Mouse (Mus musculus) lung, postnatal 25 days (tissue): ENCODE measurements around the gene Gm498.

Experiments
- DNase-seq: peaks from one replicate; pipeline ENCODE4 v3.0.0; 2022; ENCODE audit warnings: low spot score

Gene Gm498

DNA sequence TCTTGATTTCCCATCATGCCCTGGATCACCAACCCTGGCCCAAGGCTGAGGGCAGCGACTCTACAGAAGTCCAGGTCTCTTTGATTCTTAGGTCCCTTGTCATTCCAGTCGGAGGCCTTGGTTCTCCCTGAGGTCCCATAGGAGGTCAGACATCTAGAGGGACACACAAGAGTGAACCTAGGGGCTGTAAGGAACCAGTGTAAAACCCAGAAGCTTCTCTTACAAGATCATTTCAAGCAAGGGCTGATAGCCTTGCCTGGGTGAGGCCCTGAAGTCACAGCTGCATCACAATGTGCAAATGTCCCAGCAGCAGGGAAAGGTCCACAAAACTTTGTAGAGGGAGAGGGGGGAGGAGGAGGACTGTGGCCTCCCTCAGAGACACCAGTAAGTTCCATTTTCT lies at the start of gene Gm498:
Gene Gm498 (plus strand): TSS at position 301 of the 400 bp plus-strand sequence.
- DNase-seq = no peak

DNA sequence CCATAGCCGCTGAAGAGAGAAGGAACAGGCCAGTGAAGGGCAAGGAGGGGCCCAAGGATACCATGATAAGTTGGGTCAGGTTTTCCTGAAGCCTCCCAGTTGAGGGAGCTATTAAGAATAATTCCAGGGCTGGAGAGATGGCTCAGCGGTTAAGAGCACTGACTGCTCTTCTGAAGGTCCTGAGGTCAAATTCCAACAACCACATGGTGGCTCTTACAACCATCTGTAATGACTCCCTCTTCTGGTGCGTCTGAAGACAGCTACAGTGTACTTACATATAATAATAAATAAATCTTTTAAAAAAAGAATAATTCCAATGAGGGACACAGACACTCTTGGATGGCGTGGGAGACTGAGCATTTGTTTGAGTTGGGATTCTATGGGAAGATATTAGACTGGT lies 47.4 kb upstream of the Gm498 start:
- DNase-seq = no peak

DNA sequence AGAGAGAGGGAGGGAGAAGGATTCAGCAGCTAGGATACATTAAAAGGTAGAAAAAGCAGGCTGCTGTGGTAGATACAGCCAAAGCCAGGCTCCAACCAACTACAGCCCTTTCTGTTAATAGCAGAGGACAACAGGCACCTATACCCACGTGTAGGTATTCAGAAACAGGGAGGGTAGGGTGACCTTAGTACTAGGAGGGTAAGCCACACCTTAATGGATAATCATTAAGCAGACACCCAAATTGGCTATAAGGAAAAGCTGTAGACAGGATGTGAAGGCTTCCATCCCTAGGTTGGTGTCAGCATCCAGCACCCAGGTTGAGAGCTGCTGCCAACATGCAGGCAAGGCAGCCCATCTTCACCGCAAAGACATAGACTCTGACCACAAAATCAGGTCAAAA lies 45.4 kb upstream of the Gm498 start:
- DNase-seq = no peak

DNA sequence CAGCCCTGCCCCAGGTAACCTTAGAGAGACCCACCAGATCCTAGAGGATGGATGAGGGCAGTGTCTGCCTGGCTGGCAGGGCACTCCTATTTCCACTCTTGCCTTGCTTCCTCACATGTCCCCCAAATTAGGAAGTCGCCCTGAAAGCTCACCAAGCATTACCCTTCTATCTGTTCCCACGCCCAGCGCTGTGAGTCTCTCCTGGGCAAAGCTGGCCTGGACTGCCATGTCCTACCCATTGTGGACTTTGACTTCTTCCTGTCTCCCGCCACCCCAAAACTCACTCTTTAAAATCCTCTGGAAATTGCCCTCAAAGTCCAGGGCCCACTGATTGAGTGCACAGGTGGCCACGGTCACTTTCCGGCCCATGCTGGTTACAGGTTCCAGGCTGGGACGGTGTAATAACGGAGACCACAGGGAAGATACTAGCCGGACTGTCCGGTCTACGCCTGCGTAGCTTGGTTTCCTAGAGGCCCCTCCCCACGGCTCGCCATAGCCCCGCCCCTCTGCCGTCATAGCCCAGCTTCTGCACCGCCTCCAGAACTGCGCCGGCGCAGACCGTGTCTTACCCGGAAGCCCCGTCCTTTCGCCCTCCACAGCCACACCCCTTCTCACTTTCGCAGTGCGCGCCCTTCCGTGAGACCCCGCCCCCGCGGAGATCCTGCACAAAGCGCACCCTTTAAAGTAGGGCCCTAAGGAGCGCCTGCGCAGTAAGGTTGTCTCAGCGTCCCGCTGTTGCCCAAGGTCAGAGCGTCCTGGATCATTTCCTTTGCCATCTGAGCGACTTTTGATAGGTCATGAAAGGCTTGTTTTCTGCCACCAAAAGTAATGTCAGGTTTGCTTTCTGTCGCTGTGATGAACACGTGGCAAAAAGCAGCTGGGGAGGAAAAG lies 44.0 kb upstream of the Gm498 start, which contains the start of the genes Nadsyn1 and Dhcr7:
Gene Nadsyn1 (minus strand): TSS at position 475 of the 891 bp plus-strand sequence.
Gene Dhcr7 (plus strand): TSS at position 771 of the 891 bp plus-strand sequence.
- peak; percentile 99 for DNase-seq

DNA sequence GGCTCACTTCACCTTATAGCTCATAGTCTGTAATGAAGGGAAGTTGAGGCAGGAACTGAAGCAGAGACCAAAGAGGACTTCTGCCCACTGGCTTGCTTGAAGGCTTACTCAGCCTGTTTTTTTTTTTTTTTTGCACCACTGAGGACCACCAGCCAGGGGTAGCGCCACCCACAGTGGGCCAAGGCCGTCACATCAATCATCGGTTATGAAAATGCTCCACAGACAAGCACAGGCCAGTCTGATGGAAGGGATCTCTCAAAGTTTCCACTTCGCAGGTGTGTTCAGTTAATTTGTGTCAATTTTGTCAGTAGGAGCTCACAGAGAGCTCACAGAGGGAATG lies 43.4 kb upstream of the Gm498 start:
- DNase-seq = no peak

DNA sequence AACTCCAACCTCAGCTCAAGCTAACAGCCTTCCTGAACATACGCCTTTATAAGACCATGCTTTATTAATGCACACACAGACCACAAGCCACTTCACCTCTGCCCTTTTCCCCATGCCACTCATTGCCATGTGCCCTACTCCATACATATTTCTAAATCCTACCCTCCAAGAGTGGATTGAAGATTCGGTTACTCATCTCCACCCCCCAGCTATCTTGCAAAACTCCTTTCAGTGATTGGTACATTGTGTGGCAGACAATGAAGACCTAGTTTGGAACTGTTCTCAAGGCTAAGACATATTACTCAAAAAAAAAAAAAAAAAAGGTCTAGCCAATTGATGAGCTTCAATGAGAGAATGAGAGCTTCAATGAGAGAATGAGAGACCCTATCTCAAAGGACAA lies 39.7 kb upstream of the Gm498 start:
- no peak for DNase-seq

DNA sequence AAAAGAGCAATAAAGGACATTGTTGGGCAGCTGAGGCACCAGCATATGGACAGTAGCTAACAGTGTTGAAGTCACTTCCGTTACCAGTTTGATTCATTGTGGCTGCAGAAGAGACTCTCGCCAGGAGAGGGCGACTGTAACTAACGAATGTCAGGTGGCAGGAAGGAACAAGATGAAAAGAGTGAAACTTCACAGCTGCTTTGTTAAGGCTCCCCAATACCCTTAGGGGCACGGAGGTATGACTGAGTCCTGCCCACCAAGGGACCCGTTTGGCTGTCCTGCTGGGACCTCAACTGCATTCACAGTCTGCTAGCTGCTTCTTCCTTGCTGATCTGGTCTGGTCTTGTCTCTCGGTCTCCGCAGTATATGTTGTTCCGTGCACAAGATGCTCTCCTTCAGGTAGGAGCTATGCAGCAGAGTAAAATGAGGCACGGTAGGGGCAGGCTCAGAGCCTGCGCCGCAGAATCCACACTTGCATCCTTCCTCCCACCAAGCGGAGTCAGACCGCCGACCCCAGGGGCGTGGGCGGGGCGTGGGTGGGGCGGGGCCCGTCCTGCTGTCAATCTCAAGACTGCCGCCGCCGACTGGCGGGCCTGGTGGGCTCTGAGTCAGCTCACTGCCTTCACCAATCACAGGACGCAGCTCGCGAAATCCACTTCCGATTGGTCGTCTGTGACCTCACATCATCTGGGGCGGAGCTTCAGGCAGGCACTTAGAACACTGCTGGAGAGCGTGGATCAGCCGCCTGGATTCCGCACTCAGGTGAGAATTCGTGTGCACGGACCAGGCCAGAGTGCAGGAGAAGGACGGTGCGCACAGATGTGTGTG lies 36.9 kb upstream of the Gm498 start:
- DNase-seq = peak; percentile 98

DNA sequence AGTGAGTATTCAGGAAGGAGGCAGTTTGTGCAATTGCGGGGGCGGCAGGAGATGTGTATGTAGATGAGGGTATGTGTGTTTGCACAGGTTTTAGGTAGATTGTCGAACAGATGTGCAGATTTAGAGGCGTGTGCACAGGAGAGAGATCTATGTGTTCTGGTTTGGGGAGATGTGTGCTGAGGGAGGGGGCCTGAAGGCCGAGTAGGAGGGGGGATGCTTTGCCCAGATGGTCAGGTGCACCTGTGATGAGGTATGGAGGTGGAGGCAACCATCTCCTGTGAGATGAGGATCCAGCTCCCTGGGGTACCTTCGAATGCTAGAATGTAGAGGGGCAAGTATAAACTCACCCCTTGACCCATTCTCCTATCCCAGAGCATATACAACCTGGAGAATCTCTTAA lies 36.2 kb upstream of the Gm498 start:
- DNase-seq = no peak

DNA sequence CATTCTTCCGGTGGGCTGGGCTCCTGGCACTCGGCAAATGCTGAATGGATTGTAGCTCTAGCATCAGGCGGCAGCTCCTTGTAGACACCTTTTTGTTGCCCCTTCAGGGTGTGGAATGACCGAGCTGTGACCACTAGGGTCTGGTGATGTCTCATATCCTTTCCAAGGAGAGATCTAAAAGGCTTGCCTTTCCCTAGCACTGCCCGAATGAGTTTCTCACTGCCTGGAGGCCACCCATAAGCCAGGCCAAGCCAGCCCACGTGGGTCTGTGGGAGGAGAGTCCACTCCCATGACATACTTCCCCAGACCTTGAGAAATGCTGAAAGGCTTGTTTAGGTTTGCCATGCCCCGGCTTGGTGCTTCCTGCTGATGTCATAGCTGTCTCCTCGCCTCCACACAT lies 34.4 kb upstream of the Gm498 start:
- DNase-seq = peak; percentile 23

DNA sequence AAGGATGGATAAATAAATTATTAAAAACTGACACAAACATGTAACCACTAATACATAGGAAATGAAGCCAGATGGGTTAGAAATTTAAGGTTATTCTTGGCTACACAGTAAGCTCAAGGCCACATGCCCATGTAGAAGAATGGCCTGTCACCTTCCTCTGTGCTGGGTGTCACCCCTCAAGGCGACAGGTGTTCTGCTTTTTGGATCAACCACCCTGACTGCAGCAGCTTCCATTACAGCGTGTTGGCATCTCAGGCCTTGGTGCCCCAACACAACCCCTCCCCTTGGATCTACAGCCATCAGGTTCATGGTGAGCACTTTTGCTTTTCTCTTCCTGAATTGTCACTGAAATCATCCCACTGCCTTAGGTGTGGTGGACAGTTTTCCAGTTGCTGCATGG lies 34.0 kb upstream of the Gm498 start:
- no peak for DNase-seq

DNA sequence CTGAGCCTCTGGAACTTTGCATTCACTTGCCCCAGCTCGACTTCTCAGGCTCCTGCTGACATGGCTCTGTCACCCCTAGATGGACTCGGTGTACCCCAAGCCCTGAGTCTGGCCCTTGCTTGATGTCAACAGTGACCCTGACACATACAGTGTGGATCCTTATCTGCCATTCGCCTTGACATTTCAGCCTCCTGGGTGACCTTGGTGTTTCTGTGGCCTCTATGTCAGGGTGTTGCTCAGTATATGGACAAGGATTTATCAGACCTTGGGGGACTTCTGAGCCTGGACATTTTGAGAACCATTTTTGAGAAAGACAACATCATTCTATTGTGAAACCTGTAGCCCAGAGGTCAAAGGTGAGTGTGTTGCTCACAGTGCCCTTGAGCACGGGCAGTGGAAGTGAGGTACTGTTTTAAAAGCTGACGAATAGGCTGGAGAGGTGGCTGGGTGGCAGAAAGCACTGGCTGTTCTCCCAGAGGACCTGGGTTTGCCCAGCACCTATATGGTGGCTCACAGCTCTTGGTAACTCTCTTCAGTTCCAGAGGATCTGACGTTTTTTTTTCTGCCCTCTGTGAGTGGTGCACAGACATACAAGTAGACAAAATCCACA lies 33.0 kb upstream of the Gm498 start:
- no peak for DNase-seq

DNA sequence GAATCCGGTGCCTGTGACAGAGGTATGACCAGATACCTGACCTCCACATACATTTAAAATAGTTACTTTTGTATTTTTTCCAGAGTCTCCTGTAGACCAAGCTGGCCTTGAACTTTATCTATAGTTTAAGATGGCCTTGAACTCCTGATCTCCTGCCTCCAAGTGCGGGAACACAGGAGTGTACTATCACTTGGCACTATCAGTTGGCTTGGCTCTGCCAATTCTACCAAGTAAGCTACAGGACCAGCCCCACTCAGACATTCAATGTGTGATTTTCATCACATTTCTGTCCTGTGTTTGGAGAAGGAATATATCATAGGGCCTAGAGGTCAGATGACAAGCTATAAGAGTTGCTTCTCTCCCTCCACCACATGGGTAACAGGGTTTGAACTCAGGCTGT lies 32.3 kb upstream of the Gm498 start:
- no peak for DNase-seq

DNA sequence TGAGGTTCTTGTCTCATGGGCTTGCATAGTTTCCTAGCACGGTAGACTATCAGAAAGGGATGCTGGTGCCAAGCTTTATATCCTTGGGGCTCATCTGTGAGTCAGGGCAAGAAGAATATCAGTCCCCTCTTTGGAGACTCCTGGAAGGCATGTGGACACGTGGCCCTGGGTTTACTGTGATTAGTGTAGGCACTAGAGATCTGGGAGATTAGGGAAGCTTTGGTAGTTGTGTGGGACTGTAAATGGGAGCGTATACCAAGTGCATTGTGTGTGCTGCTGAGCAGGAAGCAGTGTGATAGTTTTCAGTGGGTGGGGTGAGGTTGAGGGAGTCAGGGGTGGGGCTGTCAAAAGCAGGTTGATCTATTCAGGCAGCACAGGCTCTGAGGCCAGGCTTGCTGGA lies 31.7 kb upstream of the Gm498 start:
- DNase-seq = no peak

DNA sequence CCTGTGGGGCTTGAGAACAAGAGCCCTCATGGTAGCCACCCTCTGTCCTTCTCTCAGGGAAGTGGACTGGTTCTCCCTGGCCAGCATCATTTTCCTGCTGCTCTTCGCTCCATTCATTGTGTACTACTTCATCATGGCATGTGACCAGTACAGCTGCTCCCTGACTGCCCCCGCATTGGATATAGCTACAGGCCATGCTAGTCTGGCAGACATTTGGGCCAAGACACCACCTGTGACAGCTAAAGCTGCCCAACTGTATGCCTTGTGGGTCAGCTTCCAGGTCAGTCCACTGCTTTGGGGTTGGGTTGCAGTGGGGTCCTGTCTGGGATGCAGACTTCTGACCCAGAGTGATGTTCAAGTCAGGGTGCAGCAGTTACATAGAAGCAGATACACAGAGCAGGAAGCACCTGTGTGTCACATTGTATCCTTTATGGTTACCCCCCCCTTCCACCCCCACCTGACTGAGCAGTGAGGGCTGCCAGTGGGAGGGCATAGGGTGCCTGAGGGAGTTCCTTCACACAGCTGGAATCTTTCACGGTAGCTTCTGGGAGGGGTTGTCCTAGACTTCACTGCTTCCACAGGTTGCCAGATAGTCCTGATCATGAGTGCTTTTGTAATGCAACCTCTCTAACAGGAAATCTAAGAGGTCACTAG lies 28.8 kb upstream of the Gm498 start:
- no peak for DNase-seq

DNA sequence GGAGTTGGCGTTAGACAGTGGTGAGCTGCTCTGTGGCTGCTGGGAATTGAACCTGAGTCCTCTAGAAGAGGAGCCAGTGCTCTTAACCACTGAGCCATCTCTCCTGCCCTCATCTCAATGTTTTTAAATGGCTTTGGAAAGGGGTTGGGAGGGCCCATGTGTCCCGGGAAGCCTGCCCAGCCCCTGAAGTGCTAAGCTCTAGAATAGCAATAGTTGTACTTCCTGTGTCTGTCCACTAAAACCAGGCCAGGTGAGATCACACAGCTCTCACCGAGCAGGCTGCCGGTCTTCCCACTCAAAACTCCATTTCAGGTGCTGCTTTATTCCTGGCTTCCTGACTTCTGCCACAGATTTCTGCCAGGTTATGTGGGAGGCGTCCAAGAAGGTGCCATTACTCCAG lies 26.5 kb upstream of the Gm498 start:
- DNase-seq = no peak

DNA sequence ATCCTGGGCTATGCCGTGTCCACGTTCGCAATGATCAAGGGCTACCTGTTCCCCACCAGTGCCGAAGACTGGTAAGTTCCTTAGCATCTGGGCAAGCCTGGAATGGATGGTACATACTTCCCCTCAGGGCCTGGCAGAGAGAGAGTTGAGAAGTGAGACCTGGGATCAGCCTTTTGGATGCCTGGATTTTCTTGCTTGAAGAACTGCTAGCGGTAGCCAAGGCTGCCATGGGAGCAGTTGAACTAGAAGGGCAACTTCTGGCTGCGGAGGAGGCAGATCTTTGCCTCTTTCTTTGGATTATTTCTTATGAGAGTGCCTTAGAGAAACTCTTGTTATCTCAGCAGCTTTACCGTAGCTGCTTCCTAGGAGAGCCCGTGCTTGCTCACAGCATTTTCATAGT lies 25.3 kb upstream of the Gm498 start:
- DNase-seq = no peak

DNA sequence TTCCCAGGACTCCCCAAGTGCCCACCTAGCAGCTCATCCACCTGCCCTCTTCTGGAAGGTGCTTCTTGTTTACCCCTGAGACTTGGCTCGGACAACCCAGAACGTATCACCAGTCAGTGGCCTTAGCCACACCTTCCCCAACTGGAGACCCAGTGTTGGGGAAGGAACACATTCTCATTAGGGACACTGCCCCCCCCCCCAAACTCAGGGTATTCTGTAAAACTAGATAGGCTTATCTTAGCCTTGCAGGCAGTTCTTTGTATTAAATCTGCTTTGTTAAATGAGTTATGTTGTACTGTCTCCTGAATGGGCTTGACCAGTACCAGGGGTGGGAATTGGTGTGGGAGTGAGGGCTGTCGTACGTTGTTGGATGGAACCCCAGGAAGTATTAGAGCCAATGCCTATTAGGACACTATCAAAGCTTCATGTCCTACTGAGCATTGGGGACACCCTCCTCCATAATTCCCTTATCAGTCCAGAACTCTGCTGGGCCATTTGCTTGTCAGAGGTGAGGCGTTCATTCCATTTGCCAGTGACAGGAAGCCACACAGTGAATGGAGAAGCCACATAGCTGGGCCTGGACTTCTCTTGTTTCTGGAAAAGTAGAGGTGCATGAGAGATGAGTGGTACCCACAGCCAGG lies 18.4 kb upstream of the Gm498 start:
- no peak for DNase-seq

DNA sequence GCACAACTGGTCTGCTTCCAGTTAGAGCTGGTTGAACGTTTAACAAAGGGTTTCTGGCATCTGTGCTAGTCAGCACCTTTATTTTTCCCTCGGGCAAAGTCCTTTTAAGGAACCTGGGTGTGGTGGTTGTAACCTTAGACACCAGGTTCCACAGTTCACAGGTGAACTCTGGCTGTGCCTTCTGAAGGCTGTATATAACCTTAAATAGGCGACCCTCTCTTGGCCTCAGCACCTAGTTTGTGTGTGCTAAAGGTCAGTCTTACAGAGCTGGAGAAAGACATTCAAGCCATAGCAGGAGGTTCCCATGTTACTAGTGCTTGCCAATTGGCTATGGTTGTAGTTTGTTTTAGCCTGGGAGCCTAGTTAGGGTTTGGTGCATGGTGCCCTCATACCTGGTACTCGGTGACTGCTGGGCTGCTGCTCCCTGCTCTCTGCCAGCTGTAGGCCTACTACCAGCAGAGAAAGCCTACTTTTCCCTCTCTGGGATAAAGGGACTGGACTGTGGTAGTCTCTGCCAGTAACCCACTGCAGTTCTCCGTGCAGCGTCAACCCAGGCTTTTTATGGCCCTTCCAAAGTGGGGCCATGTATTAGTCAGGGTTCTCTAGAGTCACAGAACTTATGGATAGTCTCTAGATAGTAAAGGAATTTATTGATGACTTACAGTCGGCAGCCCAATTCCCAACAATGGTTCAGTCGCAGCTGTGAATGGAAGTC lies 17.7 kb upstream of the Gm498 start:
- no peak for DNase-seq

DNA sequence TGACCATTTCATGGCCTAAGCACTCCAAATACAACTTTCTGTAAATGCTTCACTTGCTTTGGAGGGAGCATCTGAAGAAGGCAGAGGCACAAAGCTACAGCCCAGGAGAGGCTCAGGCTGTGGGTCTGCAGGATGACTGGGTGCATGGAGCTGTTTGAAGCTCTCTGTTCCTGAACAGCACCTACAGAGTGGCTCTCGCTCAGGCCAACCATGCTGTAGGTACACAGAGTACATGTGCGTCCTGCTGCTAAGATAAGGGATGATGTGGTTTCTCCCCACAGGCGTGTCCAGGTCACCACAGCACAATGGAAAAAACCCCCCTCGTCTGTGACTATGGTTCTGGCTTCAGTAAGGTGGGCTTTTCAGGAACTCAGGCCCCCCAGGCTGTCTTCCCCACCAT lies 2.2 kb downstream of the Gm498 start:
- no peak for DNase-seq

DNA sequence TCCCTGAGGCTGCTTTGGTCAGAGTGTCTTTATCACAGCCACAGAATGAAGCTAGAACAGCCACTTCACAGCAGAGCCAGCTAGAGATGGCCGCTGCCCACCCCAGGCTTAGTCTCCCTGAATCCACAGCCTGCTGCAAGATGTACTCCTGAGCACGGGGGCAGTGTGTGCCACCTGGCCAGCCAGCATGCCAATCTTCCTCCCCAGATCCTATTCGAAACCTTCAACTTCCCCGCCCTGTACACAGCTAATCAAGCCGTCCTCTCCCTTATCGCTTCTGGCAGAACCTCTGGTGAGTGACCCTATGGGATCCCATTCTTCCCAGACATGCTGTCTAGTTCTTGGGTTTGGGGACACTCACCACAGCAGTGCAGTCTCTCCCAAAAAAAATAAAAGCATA lies 17.1 kb downstream of the Gm498 start:
- no peak for DNase-seq

DNA sequence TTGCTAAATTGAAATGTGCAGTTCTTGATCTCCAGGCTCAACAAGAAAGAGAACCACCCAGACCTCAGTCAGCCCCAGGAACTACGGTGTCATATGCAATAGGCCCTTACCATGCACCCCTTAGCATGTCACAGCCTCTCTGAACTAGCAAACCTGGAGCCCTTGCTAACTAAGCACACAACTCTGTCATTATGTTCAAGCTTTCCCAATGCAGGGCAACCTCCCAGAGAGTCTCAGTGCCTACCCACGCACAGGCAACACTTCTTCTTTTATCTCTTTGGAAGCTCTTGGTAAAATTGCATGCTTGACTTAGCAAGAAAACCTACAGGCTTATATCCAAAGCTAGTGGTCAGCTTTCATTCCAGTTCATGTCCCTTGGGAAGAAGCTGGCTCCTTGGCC lies 24.5 kb downstream of the Gm498 start:
- DNase-seq = no peak
